Mouse (Mus musculus) liver, embryonic 14.5 days (tissue): ENCODE results near the gene Obscn.

ENCODE experiments used
- CTCF ChIP-seq: IDR thresholded peaks from 2 replicates; pipeline ENCODE4 v1.5.1; 2016; ENCODE audit warnings: antibody characterized with exemption, low read depth, control low read depth
- EP300 ChIP-seq: IDR thresholded peaks from 2 replicates; pipeline ENCODE4 v1.6.1; 2016; ENCODE audit warnings: antibody characterized with exemption, low read depth

DNA sequence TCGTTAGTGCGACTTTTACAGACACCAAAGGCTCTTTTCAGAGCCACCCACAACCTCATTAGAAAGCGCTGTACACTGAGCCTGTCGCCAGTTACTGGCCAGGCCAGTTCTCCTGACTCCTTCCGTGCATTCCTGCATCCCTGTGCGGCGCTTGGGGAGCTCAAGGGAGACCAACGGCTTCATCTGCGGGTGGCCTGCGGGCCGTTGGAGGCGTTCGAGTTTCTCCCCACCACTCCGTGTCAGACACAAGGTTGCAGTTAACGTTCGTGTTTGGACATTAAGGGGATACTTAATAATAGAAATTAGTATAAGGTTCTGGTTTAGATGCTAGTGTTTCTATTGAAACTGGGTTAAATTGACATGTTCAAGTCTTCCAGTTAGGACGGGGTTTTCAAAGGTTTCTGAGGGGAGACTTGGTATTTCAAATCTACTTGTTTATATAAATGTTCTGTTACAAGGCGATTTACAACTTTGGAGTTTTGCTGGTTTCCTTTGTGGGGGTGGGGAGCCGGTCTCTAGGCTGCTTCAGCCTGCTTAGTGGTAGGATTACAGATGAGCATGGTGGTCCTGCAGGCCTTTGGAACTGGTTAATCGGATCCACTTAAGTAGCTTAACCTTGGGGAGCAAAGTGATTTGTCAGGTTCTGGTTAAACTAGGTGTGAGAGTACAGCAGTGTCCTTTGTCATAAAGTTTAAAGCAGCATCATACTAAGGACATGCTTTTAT is 180.9 kb downstream of the Obscn start:
- no peak; the same call in 1 of the 2 replicates for TF ChIP-seq CTCF
- TF ChIP-seq EP300 = no peak
